Mouse (Mus musculus) heart, adult 11 months (tissue): ENCODE data around the gene Gria1.

ENCODE experiments used
- DNase-seq: peaks from one replicate; pipeline ENCODE4 v3.0.0; 2022

Gria1 gene

GRCm38 (mm10) chr11:57184216-57184615 is 173.0 kb downstream of the Gria1 start:
- DNase-seq: peak; percentile 27

- no peak for DNase-seq
These were observed 173.9 kb downstream of the Gria1 start for GRCm38 (mm10) chr11:57185110-57185509.

- DNase-seq: peak; percentile 69
These were observed 178.2 kb downstream of the Gria1 start for GRCm38 (mm10) chr11:57189391-57189790.

- no peak for DNase-seq
These were observed 183.6 kb downstream of the Gria1 start for GRCm38 (mm10) chr11:57194746-57195145.

GRCm38 (mm10) chr11:57201245-57201976 is 190.2 kb downstream of the Gria1 start:
- DNase-seq: peak; percentile 92

- DNase-seq: peak; percentile 68
These were observed 193.2 kb downstream of the Gria1 start for GRCm38 (mm10) chr11:57204371-57204770.

- no peak for DNase-seq
These were observed 196.1 kb downstream of the Gria1 start for GRCm38 (mm10) chr11:57207260-57207659.

- no peak for DNase-seq
These were observed 202.9 kb downstream of the Gria1 start for GRCm38 (mm10) chr11:57214079-57214478.

- no peak for DNase-seq
These were observed 203.4 kb downstream of the Gria1 start for GRCm38 (mm10) chr11:57214583-57214982.

- DNase-seq: no peak
These were observed 211.8 kb downstream of the Gria1 start for GRCm38 (mm10) chr11:57222797-57223569.

- no peak for DNase-seq
These were observed 224.3 kb downstream of the Gria1 start for GRCm38 (mm10) chr11:57235446-57235845.

GRCm38 (mm10) chr11:57236431-57236830 is 225.2 kb downstream of the Gria1 start:
- no peak for DNase-seq

- DNase-seq: no peak
These were observed 228.6 kb downstream of the Gria1 start for GRCm38 (mm10) chr11:57239758-57240157.

- no peak for DNase-seq
These were observed 232.6 kb downstream of the Gria1 start for GRCm38 (mm10) chr11:57243835-57244234.

- DNase-seq: no peak
These were observed 233.4 kb downstream of the Gria1 start for GRCm38 (mm10) chr11:57244543-57244942.

- DNase-seq: no peak
These were observed 237.7 kb downstream of the Gria1 start for GRCm38 (mm10) chr11:57248870-57249269.

- no peak for DNase-seq
These were observed 238.9 kb downstream of the Gria1 start for GRCm38 (mm10) chr11:57250129-57250528.

GRCm38 (mm10) chr11:57271687-57272086 is 260.5 kb downstream of the Gria1 start:
- no peak for DNase-seq

GRCm38 (mm10) chr11:57274687-57275086 is 263.5 kb downstream of the Gria1 start:
- DNase-seq: no peak

GRCm38 (mm10) chr11:57278056-57278455 is 266.9 kb downstream of the Gria1 start:
- peak; percentile 54 for DNase-seq

- DNase-seq: no peak
These were observed 274.9 kb downstream of the Gria1 start for GRCm38 (mm10) chr11:57286119-57286518.

GRCm38 (mm10) chr11:57297376-57297775 is 286.2 kb downstream of the Gria1 start:
- DNase-seq: no peak

GRCm38 (mm10) chr11:57298263-57298662 is 287.1 kb downstream of the Gria1 start:
- DNase-seq: no peak

- DNase-seq: no peak
These were observed 287.5 kb downstream of the Gria1 start for GRCm38 (mm10) chr11:57298665-57299064.
